Mouse (Mus musculus): Measurements from ENCODE around the gene Susd1. TPM values are rescaled to one million over a fixed set of nuclear protein-coding genes. Genes with fewer than 3 reads are reported as not detected.
"Not testable (repeated sequence)": the region's sequence is repeated elsewhere in the genome, so short reads cannot be mapped to it uniquely, and the experiment has no call there.

Susd1 gene
- polyA plus RNA-seq, 1 experiment from 2014 or later: 2.1 TPM

- DNase-seq (ENCODE audit: low spot score): peak; percentile 22
- Histone ChIP-seq H3K9ac (ENCODE audit: low read depth, low read length) (no peak overlapping the region), H3K36me3 (ENCODE audit: control insufficient read depth, insufficient read depth, low read length) (no peaks in the 10 kb centered on the region), H3K4me3 (ENCODE audit: low read depth, low read length) (no peak overlapping the region), H3K9me3 (ENCODE audit: control insufficient read depth, low read length) (no peaks in the 10 kb centered on the region), H3K4me1 (ENCODE audit: control insufficient read depth, insufficient read depth, low read length) (no peaks in the 10 kb centered on the region), H3K4me2 (ENCODE audit: low read depth, low read length) (no peak overlapping the region), H3K27ac (replicated peaks; ENCODE audit: low read depth, low read length) (no peak overlapping the region), H3K27me3 (replicated peaks; ENCODE audit: control insufficient read depth, insufficient read depth, low read length) (no peaks in the 10 kb centered on the region)
- 62% methylated on average over 7 of the region's 7 CpGs for WGBS
- ATAC-seq (ENCODE audit: low read depth): no peak
Measured at GRCm38 (mm10) chr4:59298719-59299496, 139.5 kb downstream of the Susd1 start.

DNA sequence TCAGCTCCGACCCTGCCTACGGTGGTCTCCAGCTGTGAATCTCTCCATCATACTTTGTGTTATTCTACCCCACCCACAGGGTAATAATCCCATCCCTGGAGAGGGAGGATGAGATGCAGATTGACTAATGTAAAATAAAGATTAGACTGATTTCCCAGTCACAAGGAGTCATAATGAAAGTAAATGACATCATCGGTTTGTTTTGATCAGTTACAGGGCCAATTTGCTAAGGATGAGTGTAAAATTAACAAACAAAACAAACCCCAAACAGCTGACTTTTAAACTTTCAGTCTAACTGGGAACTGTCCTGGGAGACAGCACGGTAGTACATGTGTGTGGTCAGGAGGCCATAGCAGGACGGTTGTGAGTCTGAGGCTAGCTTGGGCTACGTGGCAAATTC, 143.3 kb downstream of the Susd1 start:
- no peaks in the 10 kb centered on the region for H3K4me1 ChIP-seq (ENCODE audit: control insufficient read depth, insufficient read depth, low read length)
- H3K4me3 ChIP-seq (ENCODE audit: low read depth, low read length): no peak overlapping the region
- no peak overlapping the region for H3K27ac ChIP-seq (replicated peaks; ENCODE audit: low read depth, low read length)
- no peak for DNase-seq (ENCODE audit: low spot score)
- no peaks in the 10 kb centered on the region for H3K36me3 ChIP-seq (ENCODE audit: control insufficient read depth, insufficient read depth, low read length)
- no peak overlapping the region for H3K4me2 ChIP-seq (ENCODE audit: low read depth, low read length)
- 66% methylated on average over 6 of the region's 6 CpGs for WGBS
- H3K9ac ChIP-seq (ENCODE audit: low read depth, low read length): no peak overlapping the region
- no peaks in the 10 kb centered on the region for H3K9me3 ChIP-seq (ENCODE audit: control insufficient read depth, low read length)
- no peaks in the 10 kb centered on the region for H3K27me3 ChIP-seq (replicated peaks; ENCODE audit: control insufficient read depth, insufficient read depth, low read length)
- ATAC-seq (ENCODE audit: low read depth): no peak

- H3K4me2 ChIP-seq (ENCODE audit: low read depth, low read length): no peak overlapping the region
- ATAC-seq (ENCODE audit: low read depth) (no peak), DNase-seq (ENCODE audit: low spot score) (no peak)
- no peak overlapping the region for H3K9ac ChIP-seq (ENCODE audit: low read depth, low read length)
- 78% methylated on average over 3 of the region's 3 CpGs for WGBS
- no peak overlapping the region for H3K27ac ChIP-seq (replicated peaks; ENCODE audit: low read depth, low read length)
- H3K27me3 ChIP-seq (replicated peaks; ENCODE audit: control insufficient read depth, insufficient read depth, low read length): no peaks in the 10 kb centered on the region
- H3K4me3 ChIP-seq (ENCODE audit: low read depth, low read length): no peak overlapping the region
- no peaks in the 10 kb centered on the region for H3K36me3 ChIP-seq (ENCODE audit: control insufficient read depth, insufficient read depth, low read length)
- H3K9me3 ChIP-seq (ENCODE audit: control insufficient read depth, low read length): no peaks in the 10 kb centered on the region
- H3K4me1 ChIP-seq (ENCODE audit: control insufficient read depth, insufficient read depth, low read length): no peaks in the 10 kb centered on the region
Measured at GRCm38 (mm10) chr4:59294661-59295060, 143.8 kb downstream of the Susd1 start.

- H3K27me3 ChIP-seq (replicated peaks; ENCODE audit: control insufficient read depth, insufficient read depth, low read length): no peaks in the 10 kb centered on the region
- no peak overlapping the region for H3K9ac ChIP-seq (ENCODE audit: low read depth, low read length)
- ATAC-seq (ENCODE audit: low read depth) (no peak), DNase-seq (ENCODE audit: low spot score) (no peak)
- no peaks in the 10 kb centered on the region for H3K36me3 ChIP-seq (ENCODE audit: control insufficient read depth, insufficient read depth, low read length)
- no peaks in the 10 kb centered on the region for H3K9me3 ChIP-seq (ENCODE audit: control insufficient read depth, low read length)
- H3K4me1 ChIP-seq (ENCODE audit: control insufficient read depth, insufficient read depth, low read length): no peaks in the 10 kb centered on the region
- 71% methylated on average over 13 of the region's 13 CpGs for WGBS
- no peak overlapping the region for H3K4me3 ChIP-seq (ENCODE audit: low read depth, low read length)
- no peak overlapping the region for H3K27ac ChIP-seq (replicated peaks; ENCODE audit: low read depth, low read length)
- no peak overlapping the region for H3K4me2 ChIP-seq (ENCODE audit: low read depth, low read length)
Measured at GRCm38 (mm10) chr4:59291914-59292718, 146.3 kb downstream of the Susd1 start.

- WGBS: 77% methylated on average over 6 of the region's 6 CpGs
- H3K9ac ChIP-seq (ENCODE audit: low read depth, low read length): no peak overlapping the region
- no peaks in the 10 kb centered on the region for H3K9me3 ChIP-seq (ENCODE audit: control insufficient read depth, low read length)
- H3K4me2 ChIP-seq (ENCODE audit: low read depth, low read length): no peak overlapping the region
- DNase-seq (ENCODE audit: low spot score) (no peak), ATAC-seq (ENCODE audit: low read depth) (no peak)
- H3K36me3 ChIP-seq (ENCODE audit: control insufficient read depth, insufficient read depth, low read length): no peaks in the 10 kb centered on the region
- H3K27ac ChIP-seq (replicated peaks; ENCODE audit: low read depth, low read length): no peak overlapping the region
- 0 out of 2 replicates have a peak, but pooled peaks cover 1% of the 10 kb centered on the region for H3K4me1 ChIP-seq (ENCODE audit: control insufficient read depth, insufficient read depth, low read length)
- H3K4me3 ChIP-seq (ENCODE audit: low read depth, low read length): no peak overlapping the region
- no peaks in the 10 kb centered on the region for H3K27me3 ChIP-seq (replicated peaks; ENCODE audit: control insufficient read depth, insufficient read depth, low read length)
Measured at GRCm38 (mm10) chr4:59290972-59291576, 147.4 kb downstream of the Susd1 start.

GRCm38 (mm10) chr4:59287103-59287502, 151.3 kb downstream of the Susd1 start:
- Histone ChIP-seq H3K27ac (replicated peaks; ENCODE audit: low read depth, low read length) (no peak overlapping the region), H3K9ac (ENCODE audit: low read depth, low read length) (no peak overlapping the region), H3K9me3 (ENCODE audit: control insufficient read depth, low read length) (no peaks in the 10 kb centered on the region), H3K4me2 (ENCODE audit: low read depth, low read length) (no peak overlapping the region), H3K36me3 (ENCODE audit: control insufficient read depth, insufficient read depth, low read length) (no peaks in the 10 kb centered on the region), H3K27me3 (replicated peaks; ENCODE audit: control insufficient read depth, insufficient read depth, low read length) (no peaks in the 10 kb centered on the region), H3K4me1 (ENCODE audit: control insufficient read depth, insufficient read depth, low read length) (0 out of 2 replicates have a peak, but pooled peaks cover 4% of the 10 kb centered on the region), H3K4me3 (ENCODE audit: low read depth, low read length) (no peak overlapping the region)
- ATAC-seq (ENCODE audit: low read depth) (no peak), DNase-seq (ENCODE audit: low spot score) (no peak)
- WGBS: 76% methylated on average over 2 of the region's 2 CpGs

DNA sequence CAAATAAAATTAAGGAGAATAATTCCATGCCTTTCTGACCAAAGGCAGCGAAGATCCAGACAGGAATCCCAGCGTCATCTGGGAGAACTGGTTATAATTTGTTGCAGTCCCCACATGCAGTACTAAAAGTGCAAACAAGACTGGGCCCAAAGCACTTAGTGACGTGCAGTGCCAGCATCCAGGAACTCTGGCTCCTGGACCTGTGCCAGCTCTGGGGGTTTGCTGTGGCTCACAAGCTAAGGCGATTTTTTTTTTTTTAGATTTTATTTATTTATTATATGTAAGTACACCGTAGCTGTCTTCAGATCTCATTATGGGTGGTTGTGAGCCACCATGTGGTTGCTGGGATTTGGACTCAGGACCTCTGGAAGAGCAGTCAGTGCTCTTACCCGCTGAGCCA, 152.1 kb downstream of the Susd1 start:
- H3K4me1 ChIP-seq (ENCODE audit: control insufficient read depth, insufficient read depth, low read length); H3K4me3 ChIP-seq (ENCODE audit: low read depth, low read length); H3K27ac ChIP-seq (replicated peaks; ENCODE audit: low read depth, low read length); H3K9ac ChIP-seq (ENCODE audit: low read depth, low read length); H3K9me3 ChIP-seq (ENCODE audit: control insufficient read depth, low read length); ATAC-seq (ENCODE audit: low read depth); H3K36me3 ChIP-seq (ENCODE audit: control insufficient read depth, insufficient read depth, low read length); H3K27me3 ChIP-seq (replicated peaks; ENCODE audit: control insufficient read depth, insufficient read depth, low read length); H3K4me2 ChIP-seq (ENCODE audit: low read depth, low read length): not testable (repeated sequence)
- 44% methylated on average over 6 of the region's 6 CpGs for WGBS
- DNase-seq (ENCODE audit: low spot score): peak; percentile 70

- ATAC-seq (ENCODE audit: low read depth): no peak
- no peak overlapping the region for H3K27ac ChIP-seq (replicated peaks; ENCODE audit: low read depth, low read length)
Measured at GRCm38 (mm10) chr4:59282699-59283487, 155.5 kb downstream of the Susd1 start.

More at GRCm38 (mm10) chr4:59282699-59283487, 155.5 kb downstream of the Susd1 start:
- peak; percentile 18 for DNase-seq (ENCODE audit: low spot score)
- Histone ChIP-seq H3K4me2 (ENCODE audit: low read depth, low read length) (no peak overlapping the region), H3K4me3 (ENCODE audit: low read depth, low read length) (no peak overlapping the region), H3K9ac (ENCODE audit: low read depth, low read length) (no peak overlapping the region), H3K36me3 (ENCODE audit: control insufficient read depth, insufficient read depth, low read length) (no peaks in the 10 kb centered on the region), H3K27me3 (replicated peaks; ENCODE audit: control insufficient read depth, insufficient read depth, low read length) (no peaks in the 10 kb centered on the region), H3K4me1 (ENCODE audit: control insufficient read depth, insufficient read depth, low read length) (0 out of 2 replicates have a peak, but pooled peaks cover 4% of the 10 kb centered on the region), H3K9me3 (ENCODE audit: control insufficient read depth, low read length) (no peaks in the 10 kb centered on the region)
- 42% methylated on average over 8 of the region's 8 CpGs for WGBS
